Mouse (Mus musculus): ENCODE measurements around the gene Slc51a. TPM values are rescaled to one million over a fixed set of nuclear protein-coding genes. Genes with fewer than 3 reads are reported as not detected.

Slc51a gene
- polyA plus RNA-seq, 1 experiment from 2014 or later, result 1.6 TPM

DNA sequence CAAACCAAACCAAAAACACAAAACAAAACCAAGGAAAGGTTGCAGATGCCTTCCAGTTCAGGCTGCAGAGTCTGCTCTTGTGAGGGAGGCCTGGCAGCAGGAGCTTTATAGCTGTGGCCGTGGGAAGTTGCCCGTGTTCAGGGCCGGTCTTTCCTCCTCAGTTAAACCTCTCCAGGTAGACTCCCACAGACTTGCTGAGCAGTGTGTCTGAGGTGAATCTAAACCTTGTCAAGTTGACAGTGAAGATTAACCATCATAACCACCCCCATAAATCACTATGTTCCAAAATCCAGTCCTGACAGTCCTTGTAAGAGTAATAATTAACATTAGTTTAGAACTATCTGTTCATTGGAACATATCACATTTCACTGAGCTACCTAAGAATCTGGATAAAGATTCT, 60.2 kb downstream of the Slc51a start:
- Histone ChIP-seq H3K27ac (replicated peaks) (no peak overlapping the region), H3K4me3 (no peak overlapping the region), H3K4me1 (peaks cover 22% of the 10 kb centered on the region), H3K9ac (no peak overlapping the region), H3K4me2 (no peak overlapping the region), H3K36me3 (no peaks in the 10 kb centered on the region), H3K27me3 (replicated peaks) (no peaks in the 10 kb centered on the region), H3K9me3 (no peaks in the 10 kb centered on the region)
- no peak for ATAC-seq (ENCODE audit: extremely low read depth, insufficient number of reproducible peaks, low FRiP score, low TSS enrichment)
- WGBS, result 76% methylated on average over 3 of the region's 3 CpGs

Other genes starting within 250 kb of the Slc51a start
- 3.7 and 5.8 TPM in 2 replicates for gene Fbxo45, start 240.7 kb downstream of the Slc51a start, polyA plus RNA-seq (2015; fragmentation: Nextera tagmentation; extraction: Ambion mirVana)
- 8.4 and 11.0 TPM in 2 replicates for gene Wdr53, start 240.7 kb downstream of the Slc51a start, polyA plus RNA-seq (2015; fragmentation: Nextera tagmentation; extraction: Ambion mirVana)
- 0.17 and 0.20 TPM in 2 replicates for gene Smco1, start 216.4 kb downstream of the Slc51a start, polyA plus RNA-seq (2015; fragmentation: Nextera tagmentation; extraction: Ambion mirVana)
- 17.6 and 18.0 TPM in 2 replicates for gene Rnf168, start 210.4 kb downstream of the Slc51a start, polyA plus RNA-seq (2015; fragmentation: Nextera tagmentation; extraction: Ambion mirVana)
- 16.1 and 20.3 TPM in 2 replicates for gene Ubxn7, start 155.6 kb downstream of the Slc51a start, polyA plus RNA-seq (2015; fragmentation: Nextera tagmentation; extraction: Ambion mirVana)
- gene Tm4sf19, start 87.4 kb downstream of the Slc51a start, polyA plus RNA-seq (2015; fragmentation: Nextera tagmentation; extraction: Ambion mirVana), result 0.12 TPM in 1 of 2 replicates, not detected in the other
- gene Tctex1d2, start 68.2 kb downstream of the Slc51a start, polyA plus RNA-seq (2015; fragmentation: Nextera tagmentation; extraction: Ambion mirVana), result 23.1 and 26.9 TPM in 2 replicates
- 35.4 and 41.5 TPM in 2 replicates for gene Pcyt1a, start 57.0 kb downstream of the Slc51a start, polyA plus RNA-seq (2015; fragmentation: Nextera tagmentation; extraction: Ambion mirVana)
- not detected in 2 replicates for gene Zdhhc19, start 8.4 kb upstream of the Slc51a start, polyA plus RNA-seq (2015; fragmentation: Nextera tagmentation; extraction: Ambion mirVana)
- gene Tfrc, start 121.0 kb upstream of the Slc51a start, polyA plus RNA-seq (2015; fragmentation: Nextera tagmentation; extraction: Ambion mirVana), result 32.7 and 34.7 TPM in 2 replicates
- 7.1 and 8.7 TPM in 2 replicates for gene Tnk2, start 156.0 kb upstream of the Slc51a start, polyA plus RNA-seq (2015; fragmentation: Nextera tagmentation; extraction: Ambion mirVana)
- 0.21 TPM in 1 of 2 replicates, not detected in the other for gene Muc4, start 248.0 kb upstream of the Slc51a start, polyA plus RNA-seq (2015; fragmentation: Nextera tagmentation; extraction: Ambion mirVana)

Measured in heart, embryonic 13.5 days (tissue).